Mouse (Mus musculus) C2C12 (cell line): Measurements from ENCODE around the gene Synj2. TPM values are rescaled to one million over a fixed set of nuclear protein-coding genes. Genes with fewer than 3 reads are reported as not detected.

ENCODE experiments used
- H3K27me3 ChIP-seq: one replicate; pipeline ENCODE4 v1.6.1; 2011; ENCODE audit not compliant: control insufficient read depth, insufficient read depth, insufficient read length
- H3K36me3 ChIP-seq: one replicate; pipeline ENCODE4 v1.6.1; 2011; ENCODE audit not compliant: control insufficient read depth, insufficient read depth
- H3K4me3 ChIP-seq: one replicate; pipeline ENCODE4 v1.5.1; 2011; ENCODE audit warnings: mild to moderate bottlenecking, control low read depth; ENCODE audit not compliant: poor library complexity, insufficient read depth, severe bottlenecking
- H3K79me2 ChIP-seq: one replicate; pipeline ENCODE4 v1.6.1; 2011; ENCODE audit not compliant: control insufficient read depth, insufficient read depth
- H3K79me3 ChIP-seq: one replicate; pipeline ENCODE4 v1.6.1; 2011; ENCODE audit warnings: low read depth, control low read depth
- H3ac ChIP-seq: one replicate; pipeline ENCODE3; 2011; ENCODE audit warnings: low read depth; ENCODE audit not compliant: control insufficient read depth, insufficient read length
- CEBPB ChIP-seq: IDR thresholded peaks from one replicate; pipeline ENCODE4 v1.6.1; 2011; ENCODE audit warnings: low read depth, mild to moderate bottlenecking, control low read depth, moderate library complexity
- CTCF ChIP-seq: IDR thresholded peaks from one replicate; pipeline ENCODE4 v1.5.1; 2011; ENCODE audit not compliant: control insufficient read depth, insufficient read depth, insufficient read length
- FOSL1 ChIP-seq: IDR thresholded peaks from one replicate; pipeline ENCODE4 v1.8.0; 2011; ENCODE audit warnings: mild to moderate bottlenecking, low read length; ENCODE audit not compliant: poor library complexity, insufficient read depth, severe bottlenecking
- MAX ChIP-seq: IDR thresholded peaks from one replicate; pipeline ENCODE4 v1.6.1; 2011; ENCODE audit warnings: mild to moderate bottlenecking, control low read depth
- MYOD1 ChIP-seq: IDR thresholded peaks from one replicate; pipeline ENCODE4 v1.6.1; 2011; ENCODE audit warnings: low read depth; ENCODE audit not compliant: control insufficient read depth, insufficient read length
- MYOG ChIP-seq: IDR thresholded peaks from one replicate; pipeline ENCODE4 v1.6.1; 2011; ENCODE audit not compliant: control insufficient read depth, insufficient read length; ENCODE audit errors: extremely low read depth
- USF1 ChIP-seq: IDR thresholded peaks from one replicate; pipeline ENCODE4 v1.6.1; 2011; ENCODE audit warnings: low read depth, mild to moderate bottlenecking, control low read depth, moderate library complexity
- polyA plus RNA-seq: library from polyadenylated mRNA; unstranded; fragments of >200 nt; fragmentation: generic; extraction: Trizol; gene quantifications from one replicate; pipeline ENCODE4 v1.2.1, GENCODE M21; 2012; ENCODE audit warnings: missing spikeins

Synj2 gene
- polyA plus RNA-seq, 1 experiment, result 30.9 TPM

GRCm38 (mm10) chr17:5896607-5897006, 44.5 kb upstream of the Synj2 start:
- no peaks in the 10 kb centered on the region for H3K27me3 ChIP-seq
- no peak overlapping the region for H3ac ChIP-seq
- no peaks in the 10 kb centered on the region for H3K79me2 ChIP-seq
- H3K79me3 ChIP-seq, result no peaks in the 10 kb centered on the region
- peaks cover 45% of the 10 kb centered on the region for H3K36me3 ChIP-seq
- H3K4me3 ChIP-seq, result no peak overlapping the region
- no peak for TF ChIP-seq CEBPB

GRCm38 (mm10) chr17:5897326-5898200, 43.5 kb upstream of the Synj2 start:
- H3K36me3 ChIP-seq, result peaks cover 50% of the 10 kb centered on the region
- no peaks in the 10 kb centered on the region for H3K79me3 ChIP-seq
- H3K79me2 ChIP-seq, result no peaks in the 10 kb centered on the region

GRCm38 (mm10) chr17:5899251-5899650, 41.8 kb upstream of the Synj2 start:
- H3K4me3 ChIP-seq, result no peak overlapping the region
- no peaks in the 10 kb centered on the region for H3K27me3 ChIP-seq
- H3K79me2 ChIP-seq, result no peaks in the 10 kb centered on the region
- peaks cover 50% of the 10 kb centered on the region for H3K36me3 ChIP-seq
- H3ac ChIP-seq, result no peak overlapping the region
- H3K79me3 ChIP-seq, result no peaks in the 10 kb centered on the region
- TF ChIP-seq MAX (no peak), MYOD1 (no peak), USF1 (no peak), FOSL1 (no peak), MYOG (no peak), CEBPB (no peak), CTCF (no peak)

More at GRCm38 (mm10) chr17:5897326-5898200, 43.5 kb upstream of the Synj2 start:
- no peak for TF ChIP-seq CEBPB
- TF ChIP-seq MYOD1, result no peak
- TF ChIP-seq MAX, result no peak
- no peak for TF ChIP-seq MYOG
- no peak for TF ChIP-seq USF1
- no peak for TF ChIP-seq FOSL1
- no peak for TF ChIP-seq CTCF
- H3ac ChIP-seq, result no peak overlapping the region
- H3K27me3 ChIP-seq, result no peaks in the 10 kb centered on the region
- H3K4me3 ChIP-seq, result no peak overlapping the region

GRCm38 (mm10) chr17:5901381-5901780, 39.7 kb upstream of the Synj2 start:
- no peak overlapping the region for H3ac ChIP-seq
- peaks cover 56% of the 10 kb centered on the region for H3K36me3 ChIP-seq
- TF ChIP-seq MYOD1 (no peak), CTCF (no peak), FOSL1 (no peak), USF1 (no peak), CEBPB (no peak), MYOG (no peak), MAX (no peak)
- no peaks in the 10 kb centered on the region for H3K79me3 ChIP-seq
- H3K27me3 ChIP-seq, result no peaks in the 10 kb centered on the region
- H3K79me2 ChIP-seq, result no peaks in the 10 kb centered on the region
- no peak overlapping the region for H3K4me3 ChIP-seq

- peaks cover 80% of the 10 kb centered on the region for H3K36me3 ChIP-seq
- no peaks in the 10 kb centered on the region for H3K79me2 ChIP-seq
- H3K4me3 ChIP-seq, result no peak overlapping the region
- H3K27me3 ChIP-seq, result no peaks in the 10 kb centered on the region
- TF ChIP-seq USF1, result no peak
- no peak for TF ChIP-seq MYOD1
- no peak for TF ChIP-seq MAX
- TF ChIP-seq MYOG, result no peak
- TF ChIP-seq FOSL1, result no peak
- no peak overlapping the region for H3ac ChIP-seq
- H3K79me3 ChIP-seq, result no peaks in the 10 kb centered on the region
Measured at GRCm38 (mm10) chr17:5903630-5904301, 37.3 kb upstream of the Synj2 start.
